Mouse (Mus musculus): ENCODE data around the gene Snn. TPM values are rescaled to one million over a fixed set of nuclear protein-coding genes. Genes with fewer than 3 reads are reported as not detected.

The Snn gene
- polyA plus RNA-seq, 1 experiment, result 31.0 TPM

DNA sequence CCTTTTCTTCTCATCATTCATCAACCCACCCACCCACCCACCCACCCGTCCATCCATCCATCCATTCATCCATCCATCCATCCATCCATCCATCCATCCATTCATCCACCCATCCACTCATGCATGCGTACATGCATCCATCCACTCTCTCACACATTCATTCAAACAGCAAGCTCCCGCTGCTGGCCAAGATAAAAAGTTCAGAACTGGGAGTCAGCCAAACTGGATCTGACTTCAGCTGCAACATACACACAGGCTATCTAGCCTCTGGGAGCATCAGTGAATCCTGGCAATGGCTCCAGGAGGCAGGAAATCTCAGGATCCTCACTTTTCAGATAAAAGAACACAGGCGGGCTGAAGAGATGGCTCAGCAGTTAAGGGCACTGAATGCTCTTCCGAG is 37.1 kb upstream of the Snn start:
- TF ChIP-seq E2F4 (IDR thresholded peaks at IDR 0.05; ENCODE audit: insufficient read depth) (no peak), CEBPB (IDR thresholded peaks at IDR 0.05; ENCODE audit: insufficient read depth, poor library complexity, severe bottlenecking) (no peak), REST (IDR thresholded peaks at IDR 0.05; ENCODE audit: insufficient read depth, insufficient read length) (no peak), POLR2A (IDR thresholded peaks at IDR 0.05; ENCODE audit: insufficient read length, low read depth) (no peak), TCF12 (IDR thresholded peaks at IDR 0.05; ENCODE audit: insufficient read depth, poor library complexity, severe bottlenecking) (no peak), MAX (IDR thresholded peaks at IDR 0.05; ENCODE audit: low read depth) (no peak), USF1 (IDR thresholded peaks at IDR 0.05; ENCODE audit: low read depth) (no peak), SRF (IDR thresholded peaks at IDR 0.05; ENCODE audit: control insufficient read depth, insufficient read length, low read depth) (no peak), MYOG (IDR thresholded peaks at IDR 0.05; ENCODE audit: control insufficient read depth in 1 of 3, insufficient read depth in 1 of 3, insufficient read length in 2 of 3, low read depth in 2 of 3) (no peak), TCF3 (IDR thresholded peaks at IDR 0.05; ENCODE audit: insufficient read length, low read depth) (no peak)
- H3K4me3 ChIP-seq, result no peak overlapping the region
- no peaks in the 10 kb centered on the region for H3K79me2 ChIP-seq (ENCODE audit: control insufficient read depth, insufficient read depth)

DNA sequence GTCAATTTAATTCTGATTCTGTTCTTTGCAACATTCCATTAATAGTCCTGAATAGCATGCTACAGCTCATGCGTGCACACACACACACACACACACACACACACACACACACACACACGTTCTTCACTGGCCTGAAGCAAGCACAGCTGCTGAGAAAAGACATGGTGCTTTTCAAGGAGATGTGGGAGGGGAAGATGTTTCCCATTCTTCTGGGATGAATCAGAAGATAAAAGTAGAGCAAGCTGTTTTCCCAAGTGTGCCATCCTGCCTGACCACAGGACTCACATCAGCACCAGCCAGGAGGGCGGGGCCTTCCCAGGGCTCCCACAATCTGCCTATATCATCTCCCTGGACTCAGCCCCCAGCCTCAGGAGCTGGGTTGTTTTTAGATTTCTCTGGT is 35.9 kb upstream of the Snn start:
- H3K4me3 ChIP-seq, result no peak overlapping the region
- TF ChIP-seq POLR2AphosphoS2 (IDR thresholded peaks at IDR 0.05; ENCODE audit: insufficient read length, low read depth), result no peak
- TF ChIP-seq TCF3 (IDR thresholded peaks at IDR 0.05; ENCODE audit: insufficient read length, low read depth), result peak; percentile 48
- no peak for TF ChIP-seq USF1 (IDR thresholded peaks at IDR 0.05; ENCODE audit: low read depth)
- no peak for TF ChIP-seq REST (IDR thresholded peaks at IDR 0.05; ENCODE audit: insufficient read depth, insufficient read length)
- no peak for TF ChIP-seq POLR2A (IDR thresholded peaks at IDR 0.05; ENCODE audit: insufficient read length, low read depth)
- TF ChIP-seq SRF (IDR thresholded peaks at IDR 0.05; ENCODE audit: control insufficient read depth, insufficient read length, low read depth), result no peak
- 0 out of 2 replicates have a peak, but pooled peaks have one; percentile 10 for TF ChIP-seq CEBPB (IDR thresholded peaks at IDR 0.05; ENCODE audit: insufficient read depth, poor library complexity, severe bottlenecking)
- TF ChIP-seq E2F4 (IDR thresholded peaks at IDR 0.05; ENCODE audit: insufficient read depth), result no peak
- TF ChIP-seq MYOG (IDR thresholded peaks at IDR 0.05; ENCODE audit: control insufficient read depth in 1 of 3, insufficient read depth in 1 of 3, insufficient read length in 2 of 3, low read depth in 2 of 3), result peak; percentile 75 to 96 (median 83)
- peak; percentile 91 for TF ChIP-seq TCF12 (IDR thresholded peaks at IDR 0.05; ENCODE audit: insufficient read depth, poor library complexity, severe bottlenecking)
- peak; percentile 81 to 91 (median 90) for TF ChIP-seq MYOD1 (IDR thresholded peaks at IDR 0.05; ENCODE audit: control insufficient read depth in 1 of 3, insufficient read length in 2 of 3, low read depth in 2 of 3)
- TF ChIP-seq MAX (IDR thresholded peaks at IDR 0.05; ENCODE audit: low read depth), result no peak

More for the DNA sequence above, 37.1 kb upstream of the Snn start:
- no peak overlapping the region for H3ac ChIP-seq (ENCODE audit: control insufficient read depth, insufficient read length)
- no peak overlapping the region for H3K4me2 ChIP-seq (ENCODE audit: low read depth)
- no peaks in the 10 kb centered on the region for H3K36me3 ChIP-seq (ENCODE audit: control insufficient read depth, insufficient read depth)
- no peaks in the 10 kb centered on the region for H3K27me3 ChIP-seq (ENCODE audit: control insufficient read depth, insufficient read depth, insufficient read length)

DNA sequence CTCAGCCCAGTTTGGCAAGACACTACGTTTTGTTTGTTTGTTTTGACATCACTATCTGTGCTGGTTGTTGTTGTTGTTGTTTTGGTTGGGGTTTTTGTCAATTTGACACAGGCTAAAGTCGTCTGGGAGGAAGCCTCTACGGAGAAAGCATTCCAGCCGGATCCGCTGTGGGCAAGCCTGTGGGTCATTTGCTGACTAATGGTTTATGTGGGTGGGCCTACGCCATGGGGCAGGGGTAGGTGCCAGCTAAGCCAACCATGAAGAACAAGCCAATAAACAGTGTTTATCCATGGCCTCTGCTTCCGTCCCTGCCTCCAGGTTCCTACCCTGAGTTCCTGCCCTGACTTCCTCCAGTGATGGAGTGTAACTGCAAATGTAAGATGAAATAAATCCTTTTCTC is 32.5 kb upstream of the Snn start:
- no peaks in the 10 kb centered on the region for H3K79me2 ChIP-seq (ENCODE audit: control insufficient read depth, insufficient read depth)
- no peaks in the 10 kb centered on the region for H3K27me3 ChIP-seq (ENCODE audit: control insufficient read depth, insufficient read depth, insufficient read length)
- H3K4me2 ChIP-seq (ENCODE audit: low read depth), result peak overlapping the region; percentile 14
- no peak overlapping the region for H3ac ChIP-seq (ENCODE audit: control insufficient read depth, insufficient read length)
- no peak overlapping the region for H3K4me3 ChIP-seq
- TF ChIP-seq TCF12 (IDR thresholded peaks at IDR 0.05; ENCODE audit: insufficient read depth, poor library complexity, severe bottlenecking), result no peak
- TF ChIP-seq USF1 (IDR thresholded peaks at IDR 0.05; ENCODE audit: low read depth), result no peak
- no peak for TF ChIP-seq POLR2AphosphoS2 (IDR thresholded peaks at IDR 0.05; ENCODE audit: insufficient read length, low read depth)
- TF ChIP-seq MYOG (IDR thresholded peaks at IDR 0.05; ENCODE audit: control insufficient read depth in 1 of 3, insufficient read depth in 1 of 3, insufficient read length in 2 of 3, low read depth in 2 of 3), result no peak
- no peak for TF ChIP-seq MAX (IDR thresholded peaks at IDR 0.05; ENCODE audit: low read depth)
- TF ChIP-seq CEBPB (IDR thresholded peaks at IDR 0.05; ENCODE audit: insufficient read depth, poor library complexity, severe bottlenecking), result no peak
- no peak for TF ChIP-seq E2F4 (IDR thresholded peaks at IDR 0.05; ENCODE audit: insufficient read depth)
- no peak for TF ChIP-seq REST (IDR thresholded peaks at IDR 0.05; ENCODE audit: insufficient read depth, insufficient read length)
- TF ChIP-seq SRF (IDR thresholded peaks at IDR 0.05; ENCODE audit: control insufficient read depth, insufficient read length, low read depth), result no peak
- TF ChIP-seq TCF3 (IDR thresholded peaks at IDR 0.05; ENCODE audit: insufficient read length, low read depth), result no peak
- no peak for TF ChIP-seq MYOD1 (IDR thresholded peaks at IDR 0.05; ENCODE audit: control insufficient read depth in 1 of 3, insufficient read length in 2 of 3, low read depth in 2 of 3)
- no peak for TF ChIP-seq POLR2A (IDR thresholded peaks at IDR 0.05; ENCODE audit: insufficient read length, low read depth)
- H3K36me3 ChIP-seq (ENCODE audit: control insufficient read depth, insufficient read depth), result no peaks in the 10 kb centered on the region

More for the DNA sequence above, 35.9 kb upstream of the Snn start:
- Histone ChIP-seq H3K36me3 (ENCODE audit: control insufficient read depth, insufficient read depth) (no peaks in the 10 kb centered on the region), H3ac (ENCODE audit: control insufficient read depth, insufficient read length) (no peak overlapping the region), H3K4me2 (ENCODE audit: low read depth) (peak overlapping the region; percentile 54), H3K27me3 (ENCODE audit: control insufficient read depth, insufficient read depth, insufficient read length) (no peaks in the 10 kb centered on the region), H3K79me2 (ENCODE audit: control insufficient read depth, insufficient read depth) (no peaks in the 10 kb centered on the region)

DNA sequence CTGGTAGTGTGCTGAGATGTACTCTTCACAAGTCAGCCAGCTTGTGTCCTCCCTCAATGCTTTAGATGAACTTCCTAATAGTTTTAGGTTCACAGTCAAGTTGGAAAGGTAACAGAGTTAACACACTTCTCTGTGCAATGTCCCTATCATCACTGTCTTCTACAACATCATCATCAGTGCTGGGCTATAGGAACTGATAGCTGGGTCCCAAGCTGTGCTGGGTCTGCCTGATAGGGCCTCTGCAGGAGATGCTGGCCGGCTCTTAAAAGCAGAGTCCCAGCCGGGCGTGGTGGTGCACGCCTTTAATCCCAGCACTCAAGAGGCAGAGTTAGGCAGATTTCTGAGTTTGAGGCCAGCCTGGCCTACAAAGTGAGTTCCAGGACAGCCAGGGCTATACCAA is 29.9 kb upstream of the Snn start:
- H3K36me3 ChIP-seq (ENCODE audit: control insufficient read depth, insufficient read depth), result no peaks in the 10 kb centered on the region
- H3K79me2 ChIP-seq (ENCODE audit: control insufficient read depth, insufficient read depth), result no peaks in the 10 kb centered on the region
- TF ChIP-seq POLR2AphosphoS2 (IDR thresholded peaks at IDR 0.05; ENCODE audit: insufficient read length, low read depth), result no peak
- TF ChIP-seq CEBPB (IDR thresholded peaks at IDR 0.05; ENCODE audit: insufficient read depth, poor library complexity, severe bottlenecking), result no peak
- no peak for TF ChIP-seq SRF (IDR thresholded peaks at IDR 0.05; ENCODE audit: control insufficient read depth, insufficient read length, low read depth)
- no peak for TF ChIP-seq MYOG (IDR thresholded peaks at IDR 0.05; ENCODE audit: control insufficient read depth in 1 of 3, insufficient read depth in 1 of 3, insufficient read length in 2 of 3, low read depth in 2 of 3)
- TF ChIP-seq POLR2A (IDR thresholded peaks at IDR 0.05; ENCODE audit: insufficient read length, low read depth), result no peak
- TF ChIP-seq USF1 (IDR thresholded peaks at IDR 0.05; ENCODE audit: low read depth), result no peak
- TF ChIP-seq E2F4 (IDR thresholded peaks at IDR 0.05; ENCODE audit: insufficient read depth), result no peak
- TF ChIP-seq REST (IDR thresholded peaks at IDR 0.05; ENCODE audit: insufficient read depth, insufficient read length), result no peak
- TF ChIP-seq MYOD1 (IDR thresholded peaks at IDR 0.05; ENCODE audit: control insufficient read depth in 1 of 3, insufficient read length in 2 of 3, low read depth in 2 of 3), result no peak
- no peak for TF ChIP-seq TCF12 (IDR thresholded peaks at IDR 0.05; ENCODE audit: insufficient read depth, poor library complexity, severe bottlenecking)
- no peak for TF ChIP-seq TCF3 (IDR thresholded peaks at IDR 0.05; ENCODE audit: insufficient read length, low read depth)
- TF ChIP-seq MAX (IDR thresholded peaks at IDR 0.05; ENCODE audit: low read depth), result no peak
- no peaks in the 10 kb centered on the region for H3K27me3 ChIP-seq (ENCODE audit: control insufficient read depth, insufficient read depth, insufficient read length)
- H3K4me3 ChIP-seq, result no peak overlapping the region
- no peak overlapping the region for H3K4me2 ChIP-seq (ENCODE audit: low read depth)
- no peak overlapping the region for H3ac ChIP-seq (ENCODE audit: control insufficient read depth, insufficient read length)
